Comparison of ENCODE assay signal across 24 mouse cellular contexts in the genomic region with DNA sequence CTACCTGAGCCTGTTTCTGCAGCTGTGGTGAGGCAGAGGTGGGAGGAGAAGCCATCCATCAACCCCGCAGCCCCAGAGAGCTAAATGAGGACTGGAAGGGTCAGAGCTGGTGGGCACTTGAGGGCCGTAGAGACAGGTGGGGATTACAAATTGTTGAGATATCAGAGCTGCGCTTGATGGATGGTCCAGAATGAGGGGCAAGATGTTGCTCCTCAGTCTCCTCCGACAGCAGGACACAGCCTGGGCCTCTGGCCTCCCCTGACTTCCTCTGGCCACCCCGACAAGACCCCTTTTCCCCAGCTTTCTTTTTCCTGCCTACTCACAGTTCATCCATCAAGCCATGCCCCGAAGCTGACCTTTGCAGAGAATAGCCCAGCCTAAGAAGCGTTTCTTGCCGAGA.
A peak's percentile ranks its signal among the peaks of the same experiment; 100 is the strongest.
DNase-seq lines count a peak whose midpoint lies in the region; ATAC-seq and TF ChIP-seq lines count a peak whose summit lies in the region.
"Had no signal": no experiment of that assay in that cellular context is flagged by ENCODE, and none has a peak within 500 bp of the region (broad histone marks: within the 10 kb centered on the region; RNA-seq: fewer than 3 reads in every experiment).

No protein-coding gene starts in this region.

- no peaks in the 10 kb centered on the region for H3K27me3 ChIP-seq in liver, embryonic 11.5 days (replicated peaks; ENCODE audit: control insufficient read depth, insufficient read depth, low read length)
- no peaks in the 10 kb centered on the region for H3K27me3 ChIP-seq in liver, postnatal 0 days (ENCODE audit: insufficient read depth, low read length)
- peaks cover 17% of the 10 kb centered on the region for H3K27me3 ChIP-seq in neural tube, embryonic 15.5 days (replicated peaks)
- peaks cover 27% of the 10 kb centered on the region for H3K27me3 ChIP-seq in embryonic facial prominence, embryonic 10.5 days (replicated peaks; ENCODE audit: low read depth, poor library complexity, severe bottlenecking)
- H3K27me3 ChIP-seq: intestine, embryonic 15.5 days; neural tube, embryonic 12.5 days had no signal

- TF ChIP-seq EP300 in liver, postnatal 0 days (IDR thresholded peaks at IDR 0.05; ENCODE audit: low read depth): no peak

- H3K4me1 ChIP-seq in liver, embryonic 11.5 days (replicated peaks; ENCODE audit: control insufficient read depth, insufficient read depth, low read length): peaks cover 3% of the 10 kb centered on the region
- peaks cover 2% of the 10 kb centered on the region; the same call in 1 of the 2 replicates for H3K4me1 ChIP-seq in liver, postnatal 0 days (ENCODE audit: insufficient read depth)
- H3K4me1 ChIP-seq in neural tube, embryonic 15.5 days: peaks cover 5% of the 10 kb centered on the region; the same call in 1 of the 2 replicates
- H3K4me1 ChIP-seq in embryonic facial prominence, embryonic 10.5 days: peaks cover 51% of the 10 kb centered on the region

- no peak for ATAC-seq in liver, embryonic 11.5 days (replicated peaks; ENCODE audit: low FRiP score)
- ATAC-seq in liver, postnatal 0 days: no peak
- ATAC-seq in neural tube, embryonic 15.5 days (ENCODE audit: low FRiP score): no peak
- ATAC-seq: intestine, embryonic 15.5 days had no signal

- WGBS in liver, embryonic 11.5 days: 22% methylated on average over 8 of the region's 8 CpGs
- WGBS in liver, postnatal 0 days (ENCODE audit: insufficient replicate concordance): 48% methylated on average over 8 of the region's 8 CpGs
- 36% methylated on average over 8 of the region's 8 CpGs for WGBS in neural tube, embryonic 15.5 days
- 48% methylated on average over 8 of the region's 8 CpGs for WGBS in embryonic facial prominence, embryonic 10.5 days

- H3K4me3 ChIP-seq in liver, embryonic 11.5 days (ENCODE audit: low read depth, low read length): no peak overlapping the region
- no peak overlapping the region for H3K4me3 ChIP-seq in liver, postnatal 0 days (ENCODE audit: low read depth, low read length)
- H3K4me3 ChIP-seq in neural tube, embryonic 15.5 days (replicated peaks): no peak overlapping the region
- H3K4me3 ChIP-seq in embryonic facial prominence, embryonic 10.5 days: no peak overlapping the region
- H3K4me3 ChIP-seq: embryonic facial prominence, embryonic 13.5 days; heart, embryonic 12.5 days; hindbrain, embryonic 15.5 days; intestine, embryonic 15.5 days; kidney, embryonic 15.5 days; limb, embryonic 15.5 days; lung, embryonic 15.5 days; neural tube, embryonic 12.5 days had no signal

- no peaks in the 10 kb centered on the region for H3K9me3 ChIP-seq in liver, embryonic 11.5 days (ENCODE audit: control insufficient read depth, low read length)
- no peaks in the 10 kb centered on the region for H3K9me3 ChIP-seq in liver, postnatal 0 days (ENCODE audit: low read length)
- no peaks in the 10 kb centered on the region for H3K9me3 ChIP-seq in neural tube, embryonic 15.5 days (replicated peaks)
- H3K9me3 ChIP-seq in embryonic facial prominence, embryonic 10.5 days: no peaks in the 10 kb centered on the region
- H3K9me3 ChIP-seq: embryonic facial prominence, embryonic 13.5 days; heart, embryonic 12.5 days; hindbrain, embryonic 15.5 days; intestine, embryonic 15.5 days; kidney, embryonic 15.5 days; limb, embryonic 15.5 days; lung, embryonic 15.5 days; neural tube, embryonic 12.5 days had no signal

- H3K4me2 ChIP-seq in liver, embryonic 11.5 days: peak overlapping the region; percentile 21; the same call in 1 of the 2 replicates
- no peak overlapping the region for H3K4me2 ChIP-seq in liver, postnatal 0 days (ENCODE audit: low read depth, low read length)
- H3K4me2 ChIP-seq in neural tube, embryonic 15.5 days: no peak overlapping the region
- H3K4me2 ChIP-seq: embryonic facial prominence, embryonic 13.5 days; heart, embryonic 12.5 days; hindbrain, embryonic 15.5 days; intestine, embryonic 15.5 days; kidney, embryonic 15.5 days; limb, embryonic 15.5 days; lung, embryonic 15.5 days; neural tube, embryonic 12.5 days had no signal

- no peak for DNase-seq in liver, embryonic 11.5 days (ENCODE audit: low spot score)
- no peak for DNase-seq in liver, postnatal 0 days
- peak; percentile 63 for DNase-seq in neural tube, embryonic 10.5 days (ENCODE audit: extremely low spot score, low spot score)
- DNase-seq in embryonic facial prominence, embryonic 10.5 days (ENCODE audit: low spot score): no peak
- DNase-seq in retina, embryonic 14.5 days (ENCODE audit: low spot score): no peak
- no peak for DNase-seq in ovary, adult 18-20 months (ENCODE audit: low spot score)
- DNase-seq: adrenal gland, postnatal 36 days; cerebellum, adult 18-20 months; cerebellum, postnatal 25 days; gastrocnemius, postnatal 36 days; heart, postnatal 14 days; layer of hippocampus, postnatal 36 days; right cerebral cortex, postnatal 14 days; spleen, adult 18-20 months; thymus, adult 2 months had no signal

- TF ChIP-seq CTCF in liver, postnatal 0 days (IDR thresholded peaks at IDR 0.05; ENCODE audit: low read depth): no peak

- H3K36me3 ChIP-seq in liver, embryonic 11.5 days (ENCODE audit: control insufficient read depth, insufficient read depth, low read length): no peaks in the 10 kb centered on the region
- no peaks in the 10 kb centered on the region for H3K36me3 ChIP-seq in liver, postnatal 0 days (replicated peaks; ENCODE audit: insufficient read depth, low read length)
- no peaks in the 10 kb centered on the region for H3K36me3 ChIP-seq in neural tube, embryonic 15.5 days
- H3K36me3 ChIP-seq in embryonic facial prominence, embryonic 10.5 days (replicated peaks): no peaks in the 10 kb centered on the region
- H3K36me3 ChIP-seq: embryonic facial prominence, embryonic 13.5 days; heart, embryonic 12.5 days; hindbrain, embryonic 15.5 days; intestine, embryonic 15.5 days; kidney, embryonic 15.5 days; limb, embryonic 15.5 days; lung, embryonic 15.5 days; neural tube, embryonic 12.5 days had no signal

- no peak overlapping the region for H3K9ac ChIP-seq in liver, embryonic 11.5 days (ENCODE audit: low read depth, low read length)
- no peak overlapping the region for H3K9ac ChIP-seq in liver, postnatal 0 days (replicated peaks)
- H3K9ac ChIP-seq in neural tube, embryonic 15.5 days (replicated peaks): no peak overlapping the region
- H3K9ac ChIP-seq: embryonic facial prominence, embryonic 13.5 days; heart, embryonic 12.5 days; hindbrain, embryonic 15.5 days; intestine, embryonic 15.5 days; kidney, embryonic 15.5 days; limb, embryonic 15.5 days; lung, embryonic 15.5 days; neural tube, embryonic 12.5 days had no signal

- no peak overlapping the region for H3K27ac ChIP-seq in liver, embryonic 11.5 days (ENCODE audit: low read depth, low read length)
- H3K27ac ChIP-seq in liver, postnatal 0 days (ENCODE audit: low read depth): no peak overlapping the region
- no peak overlapping the region for H3K27ac ChIP-seq in neural tube, embryonic 15.5 days (replicated peaks)
- peak overlapping the region; percentile 66 for H3K27ac ChIP-seq in embryonic facial prominence, embryonic 10.5 days (replicated peaks)
- H3K27ac ChIP-seq: embryonic facial prominence, embryonic 13.5 days; hindbrain, embryonic 15.5 days; intestine, embryonic 15.5 days; kidney, embryonic 15.5 days; limb, embryonic 15.5 days; lung, embryonic 15.5 days; neural tube, embryonic 12.5 days had no signal
